Mouse (Mus musculus) MEL (cell line): ENCODE data around the gene Ap1ar. TPM values are rescaled to one million over a fixed set of nuclear protein-coding genes. Genes with fewer than 3 reads are reported as not detected.
A peak's percentile ranks its signal among the peaks of the same experiment; 100 is the strongest.

Source experiments
- DNase-seq: peaks from one replicate; pipeline ENCODE4 v3.0.0; 2011; ENCODE audit warnings: low read depth, low spot score
- H3K27ac ChIP-seq: 2 replicates; pipeline ENCODE4 v1.5.1; 2012; ENCODE audit warnings: low read depth, mild to moderate bottlenecking, control low read depth, low read length, moderate library complexity; ENCODE audit not compliant: control insufficient read depth
- H3K27me3 ChIP-seq, 2 experiments: fragments of 150-350 bp in 1 of 2; sonication (generic) in 1 of 2; 2 replicates each; pipeline ENCODE4 v1.6.1; 2012; ENCODE audit warnings: low read length in 2 of 2, mild to moderate bottlenecking in 2 of 2, improper control_type of control experiment in 1 of 2, moderate library complexity in 1 of 2; ENCODE audit not compliant: insufficient read depth in 2 of 2, control insufficient read depth in 1 of 2
- H3K36me3 ChIP-seq, 2 experiments: 2 replicates each; pipeline ENCODE4 v1.6.1; 2012 to 2014; ENCODE audit warnings: low read length in 2 of 2, improper control_type of control experiment in 1 of 2, inconsistent platforms in 1 of 2, mild to moderate bottlenecking in 1 of 2; ENCODE audit not compliant: insufficient read depth in 2 of 2, control insufficient read depth in 1 of 2
- H3K4me1 ChIP-seq, 2 experiments: fragments of 150-350 bp in 1 of 2; sonication (generic) in 1 of 2; 2 replicates each; pipeline ENCODE4 v1.6.1; 2012; ENCODE audit warnings: low read length in 2 of 2, improper control_type of control experiment in 1 of 2, mild to moderate bottlenecking in 1 of 2; ENCODE audit not compliant: insufficient read depth in 2 of 2, control insufficient read depth in 1 of 2
- H3K4me3 ChIP-seq, 2 experiments: fragments of 150-350 bp in 1 of 2; sonication (generic) in 1 of 2; 2 replicates each; pipeline ENCODE4 v1.5.1; 2012; ENCODE audit warnings: low read depth in 2 of 2, low read length in 2 of 2, mild to moderate bottlenecking in 2 of 2, moderate library complexity in 2 of 2, control low read depth in 1 of 2, improper control_type of control experiment in 1 of 2; ENCODE audit not compliant: control insufficient read depth in 1 of 2, insufficient read depth in 1 of 2
- H3K79me2 ChIP-seq: 2 replicates; pipeline ENCODE4 v1.6.1; 2012; ENCODE audit warnings: mild to moderate bottlenecking, low read length, moderate library complexity; ENCODE audit not compliant: control insufficient read depth, poor library complexity, insufficient read depth
- H3K9ac ChIP-seq: 2 replicates; pipeline ENCODE4 v1.6.1; 2012; ENCODE audit warnings: low read depth, mild to moderate bottlenecking, control low read depth, low read length, moderate library complexity; ENCODE audit not compliant: control insufficient read depth, poor library complexity, severe bottlenecking
- H3K9me3 ChIP-seq: fragments of 150-350 bp; sonication (generic); replicated peaks from 2 replicates; pipeline ENCODE4 v1.6.1; 2012; ENCODE audit warnings: mild to moderate bottlenecking, low read length, improper control_type of control experiment, moderate library complexity; ENCODE audit not compliant: insufficient read depth
- CHD2 ChIP-seq: IDR thresholded peaks from 2 replicates; pipeline ENCODE4 v1.6.1; 2011; ENCODE audit warnings: low read length, improper control_type of control experiment
- CTCF ChIP-seq, 3 experiments: IDR thresholded peaks in 2 of 3; conservative IDR thresholded peaks in 1 of 3; 2 replicates each; pipeline ENCODE4 v1.5.1; 2011 to 2012; ENCODE audit warnings: low read length in 3 of 3, low read depth in 2 of 3, mild to moderate bottlenecking in 2 of 3, improper control_type of control experiment in 1 of 3, inconsistent platforms in 1 of 3, mixed read lengths in 1 of 3, moderate library complexity in 1 of 3; ENCODE audit not compliant: control insufficient read depth in 1 of 3, insufficient read depth in 1 of 3, poor library complexity in 1 of 3, severe bottlenecking in 1 of 3
- EP300 ChIP-seq, 2 experiments: IDR thresholded peaks; 2 replicates each; pipeline ENCODE4 v1.6.1; 2011; ENCODE audit warnings: improper control_type of control experiment in 2 of 2, low read length in 2 of 2, low read depth in 1 of 2, mild to moderate bottlenecking in 1 of 2
- ETS1 ChIP-seq: IDR thresholded peaks from 2 replicates; pipeline ENCODE4 v1.6.1; 2012; ENCODE audit warnings: low read depth, mild to moderate bottlenecking, inconsistent platforms, low read length, improper control_type of control experiment, moderate library complexity
- JUND ChIP-seq: IDR thresholded peaks from 2 replicates; pipeline ENCODE4 v1.6.1; 2011; ENCODE audit warnings: low read depth, mild to moderate bottlenecking, improper control_type of control experiment, low read length
- KAT2A ChIP-seq: conservative IDR thresholded peaks from 2 replicates; pipeline ENCODE4 v1.6.1; 2012; ENCODE audit warnings: low read depth, low read length, improper control_type of control experiment, inconsistent platforms
- MAFK ChIP-seq: IDR thresholded peaks from 2 replicates; pipeline ENCODE4 v1.6.1; 2011; ENCODE audit warnings: low read depth, mild to moderate bottlenecking, low read length, improper control_type of control experiment, borderline replicate concordance
- MXI1 ChIP-seq: IDR thresholded peaks from 2 replicates; pipeline ENCODE4 v1.6.1; 2011; ENCODE audit warnings: mild to moderate bottlenecking, low read depth, low read length, improper control_type of control experiment
- MYB ChIP-seq: IDR thresholded peaks from 2 replicates; pipeline ENCODE4 v1.6.1; 2011; ENCODE audit warnings: mild to moderate bottlenecking, low read depth, low read length, improper control_type of control experiment
- NRF1 ChIP-seq: IDR thresholded peaks from 2 replicates; pipeline ENCODE4 v1.6.1; 2014; ENCODE audit warnings: low read depth, mild to moderate bottlenecking, inconsistent platforms, low read length, improper control_type of control experiment, moderate library complexity; ENCODE audit not compliant: poor library complexity, insufficient read depth, severe bottlenecking
- POLR2A ChIP-seq, 2 experiments: IDR thresholded peaks; 2 replicates each; pipeline ENCODE4 v1.6.1; 2011 to 2012; ENCODE audit warnings: low read length in 2 of 2, mild to moderate bottlenecking in 2 of 2, control low read depth in 1 of 2, improper control_type of control experiment in 1 of 2, low read depth in 1 of 2, moderate library complexity in 1 of 2; ENCODE audit not compliant: control insufficient read depth in 1 of 2, insufficient read depth in 1 of 2, poor library complexity in 1 of 2
- RCOR1 ChIP-seq: IDR thresholded peaks from 2 replicates; pipeline ENCODE4 v1.6.1; 2012; ENCODE audit warnings: low read depth, mild to moderate bottlenecking, inconsistent platforms, low read length, improper control_type of control experiment
- SIN3A ChIP-seq: IDR thresholded peaks from 2 replicates; pipeline ENCODE4 v1.6.1; 2012; ENCODE audit warnings: low read length, improper control_type of control experiment, inconsistent platforms
- SMC3 ChIP-seq: IDR thresholded peaks from 2 replicates; pipeline ENCODE4 v1.6.1; 2011; ENCODE audit warnings: low read depth, low read length, improper control_type of control experiment
- TAL1 ChIP-seq: IDR thresholded peaks from 2 replicates; pipeline ENCODE4 v1.6.1; 2012; ENCODE audit warnings: mild to moderate bottlenecking, inconsistent platforms, low read length, moderate library complexity, mixed read lengths
- TBP ChIP-seq: IDR thresholded peaks from 2 replicates; pipeline ENCODE4 v1.8.0; 2011; ENCODE audit warnings: low read depth, low read length, improper control_type of control experiment
- TCF12 ChIP-seq: IDR thresholded peaks from 2 replicates; pipeline ENCODE4 v1.6.1; 2014; ENCODE audit warnings: low read depth, mild to moderate bottlenecking, inconsistent platforms, low read length, improper control_type of control experiment, moderate library complexity
- UBTF ChIP-seq: IDR thresholded peaks from 2 replicates; pipeline ENCODE4 v1.6.1; 2012; ENCODE audit warnings: low read depth, mild to moderate bottlenecking, inconsistent platforms, low read length, improper control_type of control experiment, moderate library complexity, borderline replicate concordance; ENCODE audit not compliant: insufficient read depth
- ZMIZ1 ChIP-seq: IDR thresholded peaks from 2 replicates; pipeline ENCODE4 v1.6.1; 2012; ENCODE audit warnings: low read depth, mild to moderate bottlenecking, inconsistent platforms, low read length, improper control_type of control experiment, moderate library complexity
- ZNF384 ChIP-seq: IDR thresholded peaks from 2 replicates; pipeline ENCODE4 v1.6.1; 2012; ENCODE audit warnings: low read depth, mild to moderate bottlenecking, inconsistent platforms, low read length, improper control_type of control experiment
- polyA plus RNA-seq, 2 experiments: library from polyadenylated mRNA; stranded (reverse) in 1 of 2; unstranded in 1 of 2; fragments of >175 nt in 1 of 2; fragments of >200 nt in 1 of 2; gene quantifications; 2 replicates each; pipeline versions ENCODE4 v1.2.1 to v1.2.4; 2012; ENCODE audit warnings: low replicate concordance in 2 of 2, low read depth in 1 of 2; ENCODE audit not compliant: insufficient read length in 2 of 2, insufficient read depth in 1 of 2, missing spikeins in 1 of 2
- total RNA-seq: library from RNA; depleted of rRNA; stranded (reverse); fragments of 300-350 nt; gene quantifications from 2 replicates; pipeline ENCODE4 v1.2.3, GENCODE M21; 2012

Ap1ar gene
- total and polyA plus RNA-seq, 3 experiments = 65.0 to 107 TPM; not detected in 1

DNA sequence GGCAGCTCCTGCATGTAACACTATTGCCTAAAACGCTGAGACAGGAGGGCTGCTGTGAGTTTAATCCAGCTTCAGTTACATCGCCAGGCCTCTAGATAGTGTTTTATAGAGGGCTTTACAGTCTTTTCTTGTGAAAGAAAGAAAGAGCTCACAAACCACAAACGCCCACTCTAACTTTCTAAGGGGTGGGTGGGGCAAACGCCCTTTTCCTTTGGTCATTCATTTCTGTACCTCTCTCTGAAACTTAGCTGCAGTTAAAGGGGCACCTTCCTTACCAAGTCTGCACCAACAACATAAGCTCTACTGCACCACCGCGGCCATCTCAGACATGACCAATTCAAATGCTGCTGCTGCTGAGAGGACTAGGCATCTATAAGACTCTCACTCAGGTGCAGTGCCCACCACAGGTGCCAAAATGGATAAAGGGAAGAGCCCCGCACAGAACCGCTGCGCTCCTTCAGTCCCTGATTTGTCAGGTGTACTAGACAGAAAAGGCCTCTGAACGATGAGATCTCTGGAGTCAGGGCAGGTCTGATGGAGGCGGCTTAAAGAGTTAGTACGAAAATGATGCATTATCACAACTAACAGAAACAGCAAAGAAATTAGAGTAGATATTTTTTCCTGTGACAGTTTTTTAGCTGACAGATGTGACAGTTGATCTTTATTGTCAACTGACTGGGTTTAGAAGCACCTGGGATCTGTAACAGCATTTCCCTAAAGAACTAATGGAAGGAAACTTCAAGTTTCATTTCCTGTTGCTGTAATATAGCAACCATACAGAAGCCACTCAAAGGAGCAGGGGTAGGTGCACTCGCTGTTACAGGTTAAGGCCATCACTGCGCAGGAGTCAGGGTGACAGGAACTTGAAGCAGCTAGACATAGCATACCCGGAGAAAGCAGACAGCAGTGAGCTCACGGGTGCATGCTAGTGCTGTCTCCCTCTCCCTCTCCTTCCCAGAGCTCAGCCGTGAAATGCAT, 13.1 kb downstream of the Ap1ar start:
- H3K9ac ChIP-seq = no peak overlapping the region
- no peaks in the 10 kb centered on the region for H3K27me3 ChIP-seq
- H3K4me3 ChIP-seq = no peak overlapping the region
- no peaks in the 10 kb centered on the region for H3K9me3 ChIP-seq
- DNase-seq = peak; percentile 13
- peaks cover 4% of the 10 kb centered on the region; the same call in 1 of the 2 replicates for H3K79me2 ChIP-seq
- H3K27ac ChIP-seq = no peak overlapping the region
- H3K4me1 ChIP-seq = peaks cover 4 to 9% of the 10 kb centered on the region in 2 experiments; a peak in 3 of 4 replicates
- peaks cover 4 to 15% of the 10 kb centered on the region in 2 experiments; a peak in 3 of 4 replicates for H3K36me3 ChIP-seq
- TF ChIP-seq MYB (peak; percentile 63), KAT2A (no peak), POLR2A (IDR thresholded peaks at IDR 0.05; ENCODE audit: control insufficient read depth in 1 of 2, insufficient read depth in 1 of 2, low read depth in 1 of 2, low read length in 2 of 2, poor library complexity in 1 of 2) (no peak), MXI1 (no peak), CTCF (IDR thresholded peaks at IDR 0.05 in 2 of 3, conservative IDR thresholded peaks at IDR 0.05 in 1 of 3; ENCODE audit: control insufficient read depth in 1 of 3, insufficient read depth in 1 of 3, low read depth in 2 of 3, low read length in 3 of 3, poor library complexity in 1 of 3, severe bottlenecking in 1 of 3) (no peak), RCOR1 (no peak), ZMIZ1 (no peak), ZNF384 (no peak), MAFK (no peak), UBTF (no peak), SIN3A (no peak), JUND (no peak), CHD2 (no peak), TBP (no peak), TAL1 (no peak), ETS1 (no peak), SMC3 (no peak), EP300 (IDR thresholded peaks at IDR 0.05; ENCODE audit: low read depth in 1 of 2, low read length in 2 of 2) (peak; percentile 25 to 66; a peak in 3 of 4 replicates), NRF1 (no peak), TCF12 (peak; percentile 28; the same call in 1 of the 2 replicates)
- TF ChIP-seq, all 39 proteins: peak for 3
